Mouse (Mus musculus): ENCODE data around the gene Sap25. TPM values are rescaled to one million over a fixed set of nuclear protein-coding genes. Genes with fewer than 3 reads are reported as not detected.

Sap25 gene
- polyA plus RNA-seq, 1 experiment: 155 TPM

DNA sequence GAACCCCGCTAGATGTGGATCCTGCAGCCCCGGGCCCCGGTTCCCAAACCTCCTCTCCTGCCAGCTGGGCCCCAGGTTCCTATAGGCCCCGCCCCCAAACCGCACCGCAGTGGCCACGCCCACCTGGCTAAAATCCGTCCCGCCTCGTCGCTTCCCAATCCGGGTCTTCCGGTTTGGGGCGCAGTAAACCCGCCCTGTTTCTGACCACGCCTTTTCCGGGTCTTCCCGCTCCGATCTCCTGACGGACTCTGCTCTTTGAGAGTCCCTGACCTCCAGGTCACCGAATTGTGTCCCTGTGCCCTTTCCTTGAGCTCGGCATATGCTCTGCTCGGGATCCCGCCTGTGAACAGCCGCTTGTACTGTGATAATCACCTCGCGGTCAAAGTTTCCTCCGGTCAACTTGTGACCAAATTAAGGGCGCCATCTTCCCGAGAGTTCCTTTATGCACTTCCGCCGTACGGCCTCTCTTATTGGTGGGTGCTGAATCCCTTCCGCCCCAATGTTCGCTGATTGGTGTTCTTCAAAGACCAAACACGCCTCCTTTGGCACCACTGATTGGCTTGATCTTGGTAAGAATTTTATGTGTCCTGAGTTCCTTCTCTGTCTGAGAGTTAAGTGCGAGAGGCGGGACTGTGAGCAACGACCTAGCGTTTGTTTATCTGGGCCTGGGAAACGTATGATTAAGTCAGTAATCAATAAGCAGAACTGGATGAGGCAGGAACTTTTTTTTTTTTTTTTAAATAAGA, 40.3 kb upstream of the Sap25 start, which contains the start of gene Mospd3:
Gene Mospd3 (minus strand): TSS at position 440 of the 746 bp plus-strand sequence.
- WGBS: under 1% methylated on average over 41 of the region's 41 CpGs
- H3K27me3 ChIP-seq (ENCODE audit: control insufficient read depth, insufficient read depth, low read length): no peaks in the 10 kb centered on the region
- H3K27ac ChIP-seq (ENCODE audit: insufficient read depth, low read depth, low read length): peak within 1 kb of the TSS; percentile 99
- TF ChIP-seq POLR2A (IDR thresholded peaks at IDR 0.05; ENCODE audit: low read depth, low read length): peak; percentile 84
- no peak for TF ChIP-seq CTCF (IDR thresholded peaks at IDR 0.05; ENCODE audit: extremely low read depth, insufficient read length, insufficient replicate concordance, low read depth, low read length)
- H3K4me3 ChIP-seq (ENCODE audit: low read depth, low read length): peak within 1 kb of the TSS; percentile 87
- peaks cover 2% of the 10 kb centered on the region; the same call in 1 of the 2 replicates for H3K36me3 ChIP-seq (ENCODE audit: control insufficient read depth, insufficient read depth, low read length)
- peaks cover 13% of the 10 kb centered on the region for H3K4me1 ChIP-seq (ENCODE audit: control insufficient read depth, insufficient read depth, insufficient read length, low read length)

DNA sequence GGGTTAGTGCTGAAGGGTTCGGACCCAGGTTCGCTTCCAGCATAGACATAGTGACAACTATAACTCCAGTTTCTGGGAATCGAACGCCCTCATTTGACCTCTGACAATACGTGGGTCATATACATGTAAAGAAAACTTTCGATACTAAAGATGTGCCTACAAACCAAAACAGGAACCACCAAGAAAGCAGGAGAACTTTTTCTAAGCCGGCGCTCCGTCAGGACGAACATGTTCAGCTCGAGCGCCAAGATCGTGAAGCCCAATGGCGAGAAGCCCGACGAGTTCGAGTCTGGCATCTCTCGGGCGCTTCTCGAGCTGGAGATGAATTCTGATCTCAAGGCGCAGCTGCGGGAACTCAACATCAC, 39.8 kb upstream of the Sap25 start:
- TF ChIP-seq POLR2A (IDR thresholded peaks at IDR 0.05; ENCODE audit: low read depth, low read length): no peak
- no peak for TF ChIP-seq CTCF (IDR thresholded peaks at IDR 0.05; ENCODE audit: extremely low read depth, insufficient read length, insufficient replicate concordance, low read depth, low read length)
- Histone ChIP-seq H3K27ac (ENCODE audit: insufficient read depth, low read depth, low read length) (peak overlapping the region; percentile 88), H3K27me3 (ENCODE audit: control insufficient read depth, insufficient read depth, low read length) (no peaks in the 10 kb centered on the region), H3K4me1 (ENCODE audit: control insufficient read depth, insufficient read depth, insufficient read length, low read length) (peaks cover 13% of the 10 kb centered on the region), H3K36me3 (ENCODE audit: control insufficient read depth, insufficient read depth, low read length) (peaks cover 2% of the 10 kb centered on the region; the same call in 1 of the 2 replicates), H3K4me3 (ENCODE audit: low read depth, low read length) (peak overlapping the region; percentile 62)
- under 1% methylated on average over 22 of the region's 22 CpGs for WGBS

DNA sequence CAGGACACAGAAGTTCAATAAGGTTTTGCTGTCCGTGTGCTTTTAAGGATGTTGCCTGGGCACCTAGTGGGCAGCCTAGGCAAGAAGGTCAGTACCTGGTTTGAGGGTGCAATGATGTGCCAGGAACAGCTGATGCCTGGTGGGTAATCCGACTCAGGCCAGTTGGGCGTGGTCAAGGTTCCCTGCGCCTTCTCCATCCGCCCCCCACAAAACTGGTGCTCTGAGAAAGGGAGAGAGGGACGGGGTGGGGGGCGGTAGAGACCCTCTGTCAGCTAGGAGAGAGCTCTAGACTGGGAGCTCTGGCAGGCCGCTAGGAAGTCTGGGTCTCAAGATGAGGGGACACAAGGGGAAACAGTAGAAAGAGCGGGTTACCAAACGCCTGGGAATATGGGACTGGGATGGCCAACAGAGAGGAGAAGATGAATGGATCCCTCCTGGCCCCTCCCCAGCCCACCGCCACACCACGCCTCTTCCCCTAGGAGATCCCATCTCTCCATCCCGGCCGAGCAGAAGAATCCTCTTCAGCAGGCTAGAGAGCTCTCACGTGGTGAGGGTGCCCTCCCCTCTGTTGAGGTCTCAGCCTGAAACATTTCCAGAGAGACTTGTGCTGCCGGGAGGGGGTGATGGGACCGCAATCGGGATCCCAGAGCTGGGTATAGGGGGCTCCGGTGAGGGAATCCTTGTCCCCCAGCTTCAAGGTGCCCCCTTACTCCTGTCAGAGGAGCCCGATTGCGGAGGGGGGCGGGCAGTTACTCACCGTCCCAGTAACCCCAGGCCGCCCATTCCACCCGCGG, 33.1 kb upstream of the Sap25 start:
- WGBS: 68% methylated on average over 26 of the region's 26 CpGs
- peaks cover 7% of the 10 kb centered on the region for H3K4me1 ChIP-seq (ENCODE audit: control insufficient read depth, insufficient read depth, insufficient read length, low read length)
- H3K27ac ChIP-seq (ENCODE audit: insufficient read depth, low read depth, low read length): no peak overlapping the region
- H3K27me3 ChIP-seq (ENCODE audit: control insufficient read depth, insufficient read depth, low read length): no peaks in the 10 kb centered on the region
- no peak overlapping the region for H3K4me3 ChIP-seq (ENCODE audit: low read depth, low read length)
- peaks cover 8% of the 10 kb centered on the region; the same call in 1 of the 2 replicates for H3K36me3 ChIP-seq (ENCODE audit: control insufficient read depth, insufficient read depth, low read length)
- TF ChIP-seq CTCF (IDR thresholded peaks at IDR 0.05; ENCODE audit: extremely low read depth, insufficient read length, insufficient replicate concordance, low read depth, low read length): no peak

DNA sequence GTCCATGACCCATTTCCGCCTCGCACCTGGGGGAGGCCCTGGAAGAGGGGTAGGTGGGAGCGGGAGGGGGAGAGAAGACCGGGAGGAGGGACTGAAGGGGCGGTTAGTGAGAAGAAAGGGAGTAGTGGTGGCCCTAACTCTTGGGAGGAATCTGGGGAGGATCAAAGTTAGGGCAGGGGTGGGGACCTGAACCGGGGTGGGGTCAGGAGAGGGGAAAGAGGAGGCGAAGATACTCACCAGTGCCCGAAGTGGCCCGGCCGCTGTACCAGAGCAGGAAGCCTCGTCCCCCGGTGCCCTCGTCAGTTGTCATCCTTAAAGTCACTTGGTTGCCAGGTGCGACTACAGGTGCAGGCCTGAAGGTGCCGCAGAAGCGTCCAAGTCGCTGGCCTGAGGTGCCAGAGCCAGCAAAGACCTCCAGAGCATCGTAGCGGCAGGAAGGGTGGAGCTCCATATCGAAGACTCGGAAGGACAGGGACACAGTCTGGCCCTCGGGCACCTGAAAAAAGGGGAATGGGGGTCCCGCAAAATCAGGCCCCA, 32.4 kb upstream of the Sap25 start:
- H3K27ac ChIP-seq (ENCODE audit: insufficient read depth, low read depth, low read length): no peak overlapping the region
- 62% methylated on average over 23 of the region's 23 CpGs for WGBS
- H3K4me3 ChIP-seq (ENCODE audit: low read depth, low read length): no peak overlapping the region
- no peaks in the 10 kb centered on the region for H3K27me3 ChIP-seq (ENCODE audit: control insufficient read depth, insufficient read depth, low read length)
- peaks cover 8% of the 10 kb centered on the region; the same call in 1 of the 2 replicates for H3K36me3 ChIP-seq (ENCODE audit: control insufficient read depth, insufficient read depth, low read length)
- no peak for TF ChIP-seq CTCF (IDR thresholded peaks at IDR 0.05; ENCODE audit: extremely low read depth, insufficient read length, insufficient replicate concordance, low read depth, low read length)
- no peak for TF ChIP-seq POLR2A (IDR thresholded peaks at IDR 0.05; ENCODE audit: low read depth, low read length)
- H3K4me1 ChIP-seq (ENCODE audit: control insufficient read depth, insufficient read depth, insufficient read length, low read length): peaks cover 14% of the 10 kb centered on the region

DNA sequence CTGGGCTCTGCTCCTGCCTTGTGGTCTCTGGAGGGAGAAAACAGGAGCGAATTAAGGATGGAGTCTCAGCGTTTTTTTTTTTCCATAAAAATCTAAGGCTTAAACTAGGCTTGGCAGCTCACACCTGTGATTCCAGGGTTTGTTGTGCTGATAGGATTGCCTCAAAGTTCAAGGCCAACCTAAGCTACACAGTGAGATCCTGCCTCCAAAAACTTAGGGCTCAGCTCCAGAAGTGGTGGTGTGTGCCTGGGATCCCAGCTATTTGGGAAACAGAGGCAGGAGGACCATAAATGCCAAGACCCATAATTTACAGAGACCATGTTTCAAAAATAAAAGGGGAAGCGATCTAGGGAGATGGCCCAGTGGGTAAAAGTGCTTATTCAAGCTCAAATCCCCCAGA, 31.8 kb upstream of the Sap25 start:
- Histone ChIP-seq H3K4me1 (ENCODE audit: control insufficient read depth, insufficient read depth, insufficient read length, low read length) (peaks cover 16% of the 10 kb centered on the region), H3K27ac (ENCODE audit: insufficient read depth, low read depth, low read length) (no peak overlapping the region), H3K27me3 (ENCODE audit: control insufficient read depth, insufficient read depth, low read length) (no peaks in the 10 kb centered on the region), H3K4me3 (ENCODE audit: low read depth, low read length) (no peak overlapping the region), H3K36me3 (ENCODE audit: control insufficient read depth, insufficient read depth, low read length) (peaks cover 8% of the 10 kb centered on the region; the same call in 1 of the 2 replicates)
- WGBS: 69% methylated on average over 3 of the region's 3 CpGs
- no peak for TF ChIP-seq POLR2A (IDR thresholded peaks at IDR 0.05; ENCODE audit: low read depth, low read length)
- no peak for TF ChIP-seq CTCF (IDR thresholded peaks at IDR 0.05; ENCODE audit: extremely low read depth, insufficient read length, insufficient replicate concordance, low read depth, low read length)

DNA sequence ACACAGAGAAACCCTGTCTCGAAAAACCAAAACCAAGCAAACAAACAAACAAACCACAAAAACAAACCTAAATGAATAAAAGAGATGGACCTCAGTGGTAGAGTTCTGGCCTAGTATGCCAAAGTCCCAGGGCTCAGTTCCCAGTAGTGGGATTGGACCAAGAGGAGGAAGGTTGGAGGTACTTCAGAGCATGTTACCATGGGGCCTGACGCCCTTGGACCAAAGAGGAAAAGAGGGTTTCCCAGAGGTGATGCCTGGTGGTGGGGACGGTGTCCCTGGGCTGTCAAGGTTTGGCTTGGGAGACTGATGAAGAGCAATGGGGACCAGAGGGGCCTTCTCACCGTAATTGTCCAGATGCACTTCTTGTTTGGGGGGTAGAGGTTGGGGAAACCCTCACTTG, 31.1 kb upstream of the Sap25 start:
- WGBS: 76% methylated on average over 4 of the region's 4 CpGs
- Histone ChIP-seq H3K27ac (ENCODE audit: insufficient read depth, low read depth, low read length) (no peak overlapping the region; the same call in 1 of the 2 replicates), H3K4me1 (ENCODE audit: control insufficient read depth, insufficient read depth, insufficient read length, low read length) (peaks cover 16% of the 10 kb centered on the region), H3K36me3 (ENCODE audit: control insufficient read depth, insufficient read depth, low read length) (peaks cover 8% of the 10 kb centered on the region; the same call in 1 of the 2 replicates), H3K4me3 (ENCODE audit: low read depth, low read length) (peak overlapping the region; percentile 47), H3K27me3 (ENCODE audit: control insufficient read depth, insufficient read depth, low read length) (no peaks in the 10 kb centered on the region)
- TF ChIP-seq CTCF (IDR thresholded peaks at IDR 0.05; ENCODE audit: extremely low read depth, insufficient read length, insufficient replicate concordance, low read depth, low read length) (no peak), POLR2A (IDR thresholded peaks at IDR 0.05; ENCODE audit: low read depth, low read length) (no peak)

Measured in small intestine, adult 2 months (tissue).